Mouse (Mus musculus): ENCODE measurements around the gene Prox1.

DNA sequence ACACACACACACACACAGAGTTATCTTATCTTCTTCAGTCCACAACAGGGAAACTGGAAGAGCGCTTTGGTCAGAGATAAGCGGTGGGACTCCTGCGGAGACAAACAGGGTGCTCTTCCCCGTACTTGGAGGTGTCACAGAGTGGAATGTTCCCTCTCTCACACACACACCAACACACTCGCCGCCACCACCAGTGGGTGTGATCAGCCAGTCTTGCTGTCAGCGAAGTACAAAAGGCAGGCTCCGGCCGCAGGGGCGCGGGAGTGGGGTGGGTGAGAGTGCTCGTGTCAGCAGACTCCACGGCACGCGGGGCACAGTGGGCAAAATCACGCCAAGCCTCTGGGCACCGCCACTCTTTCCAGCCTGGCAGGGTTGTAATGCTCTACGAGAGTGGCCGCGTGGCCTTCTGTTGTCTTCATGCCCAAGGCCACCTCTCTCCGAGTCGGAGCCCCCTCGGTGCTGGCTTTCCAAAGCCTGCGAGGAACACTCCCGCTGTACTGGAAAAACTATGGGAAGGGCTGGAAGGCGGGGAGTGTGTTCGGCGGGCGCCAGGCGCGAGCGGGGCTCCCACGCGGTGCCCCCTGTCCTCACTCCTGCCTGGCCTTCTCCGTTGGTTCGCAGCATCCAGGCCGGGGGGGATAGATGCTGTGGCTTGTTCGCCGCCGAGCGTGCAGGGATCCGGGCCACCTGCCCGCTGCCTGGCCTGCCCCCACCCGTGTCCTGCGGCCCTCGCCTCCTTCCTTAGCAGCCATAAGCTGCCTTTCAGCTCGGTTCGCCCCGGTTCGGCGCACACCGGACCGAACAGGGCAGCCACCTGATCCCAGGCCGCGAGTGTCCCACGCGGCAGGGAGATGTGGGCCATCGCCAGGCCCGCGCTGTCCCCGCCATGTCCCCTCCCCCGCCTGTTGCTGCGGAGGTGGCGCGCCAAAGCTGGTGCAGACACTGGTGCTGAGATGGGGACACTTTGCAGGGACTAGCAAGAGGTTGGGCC, 4.5 kb upstream of the Prox1 start:
- TF ChIP-seq CTCF (IDR thresholded peaks at IDR 0.05; ENCODE audit: low read depth, low read length) = no peak
- no peak for TF ChIP-seq POLR2A (IDR thresholded peaks at IDR 0.05; ENCODE audit: borderline replicate concordance, low read depth, low read length)

All from bone marrow macrophage, adult 2 months (primary cell).